Comparison of ENCODE assay signal across 8 mouse cellular contexts in the genomic region with DNA sequence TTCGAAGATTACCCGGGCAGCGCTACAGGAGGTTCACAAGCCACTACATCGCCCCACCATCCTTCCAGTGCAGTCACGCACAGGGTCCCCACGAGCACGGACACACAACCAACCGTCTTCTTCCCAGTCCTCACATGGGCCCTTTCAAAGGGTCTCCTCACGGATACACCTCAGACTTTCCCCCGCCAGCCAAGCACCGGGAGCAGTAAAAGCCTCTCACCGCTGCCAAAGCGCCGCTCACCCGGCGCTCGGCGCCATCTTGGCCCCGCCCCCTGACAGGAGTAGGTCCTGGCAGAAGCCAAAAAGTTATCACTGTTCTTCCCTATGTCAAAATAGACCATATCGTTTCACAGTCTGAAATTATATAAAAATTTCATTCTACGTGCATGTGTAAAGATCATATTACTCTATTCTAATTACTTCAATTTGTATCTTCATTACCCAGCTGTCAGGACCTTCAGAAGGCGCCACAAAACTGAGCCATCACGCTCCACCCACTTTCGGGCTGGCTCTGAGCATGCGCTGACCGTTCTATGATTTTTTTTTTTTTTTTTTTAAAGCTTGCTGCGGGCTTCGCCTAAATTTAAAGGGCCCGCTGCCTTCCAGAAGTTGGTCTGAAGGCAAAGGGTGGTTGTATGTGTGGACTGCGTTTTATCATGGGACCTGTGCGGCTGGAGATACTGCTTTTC. TPM values are rescaled to one million over a fixed set of nuclear protein-coding genes. Genes with fewer than 3 reads are reported as not detected.
DNase-seq lines count a peak whose midpoint lies in the region; ATAC-seq lines count a peak whose summit lies in the region.

A gene (minus strand): TSS at position 502 of the 689 bp plus-strand sequence.
A gene (plus strand): TSS at position 536 of the 689 bp plus-strand sequence.

- no peaks in the 10 kb centered on the region for H3K9me3 ChIP-seq in hindbrain, embryonic 14.5 days (ENCODE audit: control insufficient read depth, low read length)

- H3K4me2 ChIP-seq in hindbrain, embryonic 14.5 days (replicated peaks) = peak within 1 kb of the TSS; percentile 74

- peaks cover 17% of the 10 kb centered on the region for H3K4me1 ChIP-seq in hindbrain, embryonic 14.5 days (replicated peaks; ENCODE audit: control insufficient read depth, insufficient read depth, low read length)

- H3K27ac ChIP-seq in hindbrain, embryonic 14.5 days = peak within 1 kb of the TSS; percentile 71

- H3K27me3 ChIP-seq in hindbrain, embryonic 14.5 days (ENCODE audit: control insufficient read depth, insufficient read depth, low read length) = no peaks in the 10 kb centered on the region

- peak; percentile 90 for DNase-seq in R1 (ENCODE audit: low read depth, low spot score)
- peak; percentile 86 to 90 for DNase-seq in cerebellum, postnatal 25 days
- DNase-seq in frontal cortex, postnatal 25 days (ENCODE audit: low spot score in 2 of 2) = peak; percentile 57 to 65
- peak; percentile 90 for DNase-seq in hindbrain, embryonic 14.5 days (ENCODE audit: low spot score)
- peak; percentile 65 to 68 for DNase-seq in layer of hippocampus, postnatal 25 days (ENCODE audit: extremely low spot score in 1 of 2, low spot score in 1 of 2)
- DNase-seq in lung, postnatal 25 days (ENCODE audit: low spot score) = peak; percentile 90
- peak; percentile 86 for DNase-seq in retina, adult 2 months (ENCODE audit: low read depth, low spot score)
- DNase-seq in thymus, postnatal 25 days = peak; percentile 86

- H3K36me3 ChIP-seq in hindbrain, embryonic 14.5 days (replicated peaks; ENCODE audit: control insufficient read depth, insufficient read depth) = peaks cover 41% of the 10 kb centered on the region

- H3K4me3 ChIP-seq in hindbrain, embryonic 14.5 days (replicated peaks; ENCODE audit: low read length) = peak within 1 kb of the TSS; percentile 72

- under 1% methylated on average over 31 of the region's 31 CpGs for WGBS in hindbrain, embryonic 14.5 days

- peak within 1 kb of the TSS; percentile 86 for H3K9ac ChIP-seq in hindbrain, embryonic 14.5 days

- peak; percentile 82 for ATAC-seq in hindbrain, embryonic 14.5 days (ENCODE audit: low FRiP score)

RNA-seq across cellular contexts. Expression of the first gene that starts in this region (rescaled TPM):
- polyA plus RNA-seq in hindbrain, embryonic 14.5 days (2014; fragmentation: Nextera tagmentation; extraction: Ambion mirVana) = 67.1 and 72.8 TPM in 2 replicates
- total RNA-seq in layer of hippocampus, postnatal 25 days (2021) = 10 to 100 TPM; 40.5 to 42.7 TPM

RNA-seq across cellular contexts. Expression of the second gene that starts in this region (rescaled TPM):
- polyA plus RNA-seq in hindbrain, embryonic 14.5 days (2014; fragmentation: Nextera tagmentation; extraction: Ambion mirVana) = 29.5 and 31.5 TPM in 2 replicates
- 10 to 100 TPM; 15.7 to 16.1 TPM for total RNA-seq in layer of hippocampus, postnatal 25 days (2021)

Comparison
In these comparisons a context has a peak if more than half of its experiments do, and no peak if none do; other contexts are left out.
1. Peak in every context shown above with its lines: DNase-seq, ATAC-seq, H3K4me3 ChIP-seq and H3K27ac ChIP-seq.